Mouse (Mus musculus): ENCODE measurements around the gene Fbxo27. TPM values are rescaled to one million over a fixed set of nuclear protein-coding genes. Genes with fewer than 3 reads are reported as not detected.
"Not testable (repeated sequence)": the region's sequence is repeated elsewhere in the genome, so short reads cannot be mapped to it uniquely, and the experiment has no call there.

Fbxo27 gene
- total RNA-seq, 2 experiments from 2014 or later: not detected

DNA sequence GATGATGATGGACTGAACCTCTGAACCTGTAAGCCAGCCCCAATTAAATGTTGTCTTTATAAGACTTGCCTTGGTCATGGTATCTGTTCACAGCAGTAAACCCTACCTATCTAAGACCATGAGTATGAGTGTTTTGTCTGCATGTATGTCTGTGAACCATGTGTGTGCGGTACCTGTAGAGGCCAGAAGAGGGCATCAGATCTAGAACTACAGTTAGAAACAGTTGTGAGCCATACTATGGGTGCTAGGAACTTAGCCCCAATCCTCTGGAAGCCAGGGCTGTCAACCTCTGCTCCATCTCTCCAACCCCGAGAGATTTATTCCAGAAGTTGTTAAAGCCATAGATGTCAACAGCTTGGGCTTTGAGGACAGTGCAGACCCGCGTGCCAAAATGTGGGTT, 7.6 kb downstream of the Fbxo27 start:
- ATAC-seq (replicated peaks; ENCODE audit: low FRiP score, low TSS enrichment, poor library complexity, severe bottlenecking): no peak

DNA sequence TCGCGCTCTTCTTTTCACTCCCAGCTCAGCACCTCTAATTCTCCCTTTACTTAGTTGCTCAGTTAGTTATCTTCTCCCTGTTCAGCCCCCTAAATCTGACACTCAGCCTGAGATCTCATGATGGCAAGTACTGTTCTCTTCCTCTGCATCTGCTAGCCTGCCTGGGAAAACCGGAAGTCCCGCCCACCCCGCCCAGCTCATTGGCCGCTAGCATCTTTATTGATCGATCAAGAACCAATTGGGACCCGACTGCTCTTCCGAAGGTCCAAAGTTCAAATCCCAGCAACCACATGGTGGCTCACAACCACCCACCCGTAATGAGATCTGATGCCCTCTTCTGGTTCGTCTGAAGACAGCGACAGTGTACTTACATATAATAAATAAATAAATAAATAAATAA, 8.7 kb downstream of the Fbxo27 start:
- ATAC-seq (replicated peaks; ENCODE audit: low FRiP score, low TSS enrichment, poor library complexity, severe bottlenecking): not testable (repeated sequence)

DNA sequence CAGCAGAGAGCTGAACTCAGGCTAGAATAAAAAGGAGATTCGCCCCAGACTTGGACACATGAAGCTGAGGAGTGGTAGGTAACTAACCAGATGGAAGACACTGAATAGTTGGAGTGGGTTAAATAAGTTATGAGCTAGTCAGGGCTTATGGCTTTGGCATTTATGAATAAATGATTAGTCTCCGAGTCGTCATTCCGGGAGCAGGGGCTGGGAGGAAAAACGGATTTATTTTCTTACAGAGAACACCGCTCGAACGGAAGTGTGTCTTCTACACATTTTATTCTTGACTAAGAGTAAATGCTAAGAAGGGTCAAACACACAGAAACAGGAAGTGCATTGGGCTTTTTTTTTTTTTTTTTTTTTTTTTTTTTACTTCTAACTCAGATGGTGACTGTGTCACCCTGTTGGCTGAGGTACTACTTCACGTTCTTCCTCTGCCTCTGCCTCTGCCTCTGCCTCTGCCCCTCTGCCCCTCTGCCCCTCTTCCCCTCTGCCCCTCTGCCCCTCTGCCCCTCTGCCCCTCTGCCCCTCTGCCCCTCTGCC, 10.0 kb downstream of the Fbxo27 start:
- no peak for ATAC-seq (replicated peaks; ENCODE audit: low FRiP score, low TSS enrichment, poor library complexity, severe bottlenecking)

DNA sequence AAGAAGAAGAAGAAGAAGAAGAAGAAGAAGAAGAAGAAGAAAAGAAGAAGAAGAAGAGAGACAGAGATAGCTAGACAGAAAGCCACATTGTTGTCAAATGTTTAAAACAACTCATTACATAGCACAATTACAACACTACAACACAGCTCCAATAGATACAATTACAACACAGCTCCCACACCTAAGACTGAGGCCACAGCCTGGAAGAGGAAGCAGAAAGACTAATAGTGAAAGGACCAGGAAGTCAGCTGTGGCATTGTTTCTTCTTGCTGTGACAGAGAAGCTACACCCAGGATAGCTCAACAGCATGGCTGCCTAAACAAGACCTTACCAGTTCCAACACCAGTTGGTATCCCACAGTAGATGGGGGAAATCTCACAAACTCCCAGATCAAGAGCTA, 16.8 kb downstream of the Fbxo27 start:
- no peak for ATAC-seq (replicated peaks; ENCODE audit: low FRiP score, low TSS enrichment, poor library complexity, severe bottlenecking)

DNA sequence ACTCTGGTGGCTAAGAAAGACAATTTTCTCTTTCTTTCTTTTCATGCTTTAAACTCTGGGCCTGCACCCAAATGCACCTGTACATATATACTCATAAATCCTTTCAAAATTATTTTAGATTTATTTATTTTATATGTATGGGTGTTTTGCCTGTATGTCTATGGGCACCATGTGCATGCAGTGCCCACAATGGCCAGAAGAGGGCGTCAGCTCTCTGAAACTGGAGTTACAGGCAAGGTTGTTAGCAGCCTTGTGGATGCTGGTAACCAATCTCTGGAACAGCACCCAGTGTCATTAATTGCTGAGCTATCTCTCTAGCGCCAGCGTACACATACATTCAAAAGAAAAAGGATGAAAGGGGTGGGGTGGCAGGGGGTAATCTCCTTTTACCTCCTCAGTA, 18.3 kb downstream of the Fbxo27 start:
- ATAC-seq (replicated peaks; ENCODE audit: low FRiP score, low TSS enrichment, poor library complexity, severe bottlenecking): no peak

DNA sequence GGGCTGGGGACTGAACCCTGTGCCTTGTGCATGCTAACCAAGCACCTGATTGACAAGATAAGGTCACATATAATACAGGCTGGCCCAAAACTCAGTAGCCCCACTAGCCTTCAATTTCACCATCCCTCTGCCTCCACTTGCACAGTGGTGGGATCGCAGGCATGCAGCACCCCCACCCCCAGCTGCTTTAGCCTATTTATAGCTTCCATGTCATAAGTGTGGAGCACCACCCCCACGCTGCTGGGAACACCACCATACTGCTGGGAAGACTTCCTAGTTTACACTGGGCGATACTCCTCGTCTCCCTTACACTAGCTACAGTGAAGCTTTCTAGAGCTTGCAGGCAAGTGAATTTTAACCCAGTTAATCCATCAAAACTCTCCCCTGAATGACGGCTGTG, 22.0 kb downstream of the Fbxo27 start:
- no peak for ATAC-seq (replicated peaks; ENCODE audit: low FRiP score, low TSS enrichment, poor library complexity, severe bottlenecking)

DNA sequence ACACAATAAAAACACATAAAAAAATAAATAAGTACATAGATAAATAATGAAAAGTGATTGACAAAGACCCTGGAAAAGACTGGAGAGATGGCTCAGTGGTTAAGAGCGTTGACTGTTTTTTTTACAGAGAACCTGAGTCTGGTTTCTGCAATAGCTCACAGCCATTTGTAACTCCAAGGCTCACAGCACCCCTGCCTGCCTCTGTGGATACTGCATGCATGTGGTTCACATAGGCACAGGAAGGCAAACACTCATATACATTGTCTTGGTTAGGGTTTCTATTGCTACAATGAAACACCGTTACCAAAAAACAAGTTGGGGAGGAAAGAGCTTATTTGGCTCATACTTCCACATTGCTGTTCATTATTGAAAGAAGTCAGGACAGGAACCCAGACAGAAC, 22.9 kb downstream of the Fbxo27 start:
- 0 out of 2 replicates have a peak, but pooled peaks have one; percentile 53 for ATAC-seq (replicated peaks; ENCODE audit: low FRiP score, low TSS enrichment, poor library complexity, severe bottlenecking)

DNA sequence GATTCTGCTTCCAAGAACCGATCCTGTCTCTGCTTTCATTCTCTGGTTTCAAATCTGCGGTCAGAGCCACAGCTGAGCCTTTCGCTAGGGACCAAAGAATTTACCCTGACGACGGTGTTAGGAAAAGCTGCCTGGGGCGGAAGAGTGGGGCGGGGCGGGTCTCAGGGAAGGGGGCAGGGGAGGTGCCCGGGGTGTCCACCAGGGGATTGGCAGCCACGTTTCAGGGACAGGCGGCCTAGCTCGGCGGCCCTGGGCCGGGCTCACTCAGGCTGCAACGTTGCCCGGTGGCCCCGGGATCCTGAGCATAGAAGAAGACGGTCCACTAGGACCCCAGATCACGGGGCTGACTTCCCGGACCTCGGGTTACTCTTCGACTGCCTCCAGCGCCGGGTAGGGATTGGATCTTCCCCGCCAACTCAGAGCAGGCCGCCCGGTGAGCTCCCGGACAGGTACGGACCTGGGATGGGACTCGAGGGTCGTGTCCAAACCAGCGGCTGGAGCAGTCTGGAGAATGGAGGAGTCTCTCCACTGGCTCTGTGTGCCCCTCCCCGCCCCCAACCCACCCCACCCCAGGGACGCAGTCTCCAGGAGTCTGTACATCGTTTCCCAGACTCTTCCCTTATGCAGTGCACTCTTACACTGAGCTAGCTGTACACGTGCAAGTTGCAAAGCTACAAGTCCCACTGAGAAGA, 24.1 kb downstream of the Fbxo27 start, which contains the start of gene Fbxo17:
Fbxo17 (plus strand) TSS at position 215 of the 692 bp plus-strand sequence.
- peak; percentile 50 for ATAC-seq (replicated peaks; ENCODE audit: low FRiP score, low TSS enrichment, poor library complexity, severe bottlenecking)

DNA sequence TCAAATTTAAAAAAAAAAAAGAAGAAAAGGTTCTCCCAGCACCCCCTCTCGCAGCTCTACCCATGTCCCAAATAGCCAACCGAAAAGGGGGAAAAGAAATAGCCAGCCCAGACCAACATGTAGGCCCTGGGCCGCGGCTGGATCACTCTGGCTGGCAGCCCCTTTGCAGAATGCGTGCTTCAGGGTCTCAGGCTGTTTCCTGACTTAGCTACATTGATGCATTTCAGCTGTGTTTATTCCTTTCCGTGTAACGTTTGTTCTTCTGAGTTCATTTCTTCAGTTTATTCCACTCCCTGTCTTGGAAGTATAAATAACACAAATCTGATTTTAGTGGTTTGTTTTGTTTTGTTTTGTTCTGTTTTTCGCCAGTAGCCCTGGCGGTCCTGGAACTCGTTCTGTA, 25.1 kb downstream of the Fbxo27 start:
- no peak for ATAC-seq (replicated peaks; ENCODE audit: low FRiP score, low TSS enrichment, poor library complexity, severe bottlenecking)

DNA sequence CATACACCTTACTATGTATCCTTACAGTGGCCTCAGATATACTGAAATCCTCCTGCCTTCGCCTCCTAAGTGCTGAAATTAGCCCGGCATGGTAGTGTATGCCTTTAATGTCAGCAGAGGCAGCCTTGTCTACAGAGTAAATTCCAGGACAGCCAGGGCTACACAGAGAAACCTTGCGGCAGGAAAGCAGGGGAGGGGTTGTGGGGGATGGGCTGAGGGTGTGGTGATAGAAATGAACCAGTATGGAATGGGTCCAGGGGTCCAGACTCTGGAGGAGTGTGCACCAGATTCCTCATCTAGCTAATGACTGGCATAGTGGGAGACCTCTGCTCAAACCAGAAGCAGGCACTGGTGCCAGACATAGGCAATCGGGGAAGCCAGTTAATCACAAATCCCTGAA, 26.5 kb downstream of the Fbxo27 start:
- no peak for ATAC-seq (replicated peaks; ENCODE audit: low FRiP score, low TSS enrichment, poor library complexity, severe bottlenecking)

DNA sequence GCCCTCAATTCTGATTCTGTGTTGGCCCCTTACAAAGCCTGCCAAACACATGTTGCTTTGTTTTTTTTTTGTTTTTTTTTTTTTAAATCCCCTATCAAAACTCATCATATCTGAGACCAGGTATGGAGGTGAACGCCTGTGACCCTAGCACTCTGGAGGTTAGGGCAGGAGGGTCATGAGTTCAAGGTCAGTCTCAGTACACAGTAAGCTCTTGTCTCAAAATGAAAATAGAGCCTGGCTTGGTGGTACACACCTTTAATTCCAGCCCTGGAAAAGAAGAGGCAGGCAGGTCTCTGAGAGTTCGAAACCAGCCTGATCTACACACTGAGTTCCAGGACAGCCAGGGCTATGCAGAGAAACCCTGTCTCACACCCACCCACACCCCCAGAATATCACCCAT, 27.0 kb downstream of the Fbxo27 start:
- ATAC-seq (replicated peaks; ENCODE audit: low FRiP score, low TSS enrichment, poor library complexity, severe bottlenecking): no peak

DNA sequence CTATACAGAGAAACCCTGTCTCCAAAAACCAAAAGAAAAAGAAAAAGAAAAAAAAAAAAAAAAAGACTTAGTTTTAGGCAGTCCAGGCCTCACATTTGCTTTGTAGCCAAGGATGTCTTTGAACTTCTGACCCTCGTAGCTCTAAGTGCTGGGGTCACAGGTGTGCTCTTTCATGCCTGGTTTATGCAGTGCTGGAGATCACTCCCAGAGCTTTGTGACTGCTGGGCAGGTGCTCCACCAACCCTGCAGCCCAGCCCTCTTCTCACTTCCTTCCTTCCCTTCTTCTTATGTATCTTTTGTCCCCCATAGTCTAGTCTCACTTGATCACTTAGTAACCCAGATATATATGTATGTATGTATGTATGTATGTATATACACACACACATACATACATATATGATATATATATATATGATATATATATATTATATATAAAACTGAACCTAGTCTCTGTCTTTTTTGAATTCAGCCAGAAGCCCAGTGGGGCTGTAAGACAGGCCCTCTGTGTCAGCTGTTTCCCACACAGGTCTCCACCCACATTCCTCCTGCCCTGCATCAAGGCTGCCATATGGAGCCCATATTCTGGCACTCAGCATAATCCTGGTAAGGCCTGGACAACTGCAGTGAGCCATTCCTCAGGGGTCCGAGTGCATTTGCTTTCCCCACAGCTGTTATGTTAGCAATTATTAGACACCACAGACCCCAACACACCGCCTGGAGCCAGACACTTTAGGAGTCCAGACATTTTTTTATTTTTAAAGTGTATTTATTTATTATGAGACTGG, 28.3 kb downstream of the Fbxo27 start:
- no peak for ATAC-seq (replicated peaks; ENCODE audit: low FRiP score, low TSS enrichment, poor library complexity, severe bottlenecking)

DNA sequence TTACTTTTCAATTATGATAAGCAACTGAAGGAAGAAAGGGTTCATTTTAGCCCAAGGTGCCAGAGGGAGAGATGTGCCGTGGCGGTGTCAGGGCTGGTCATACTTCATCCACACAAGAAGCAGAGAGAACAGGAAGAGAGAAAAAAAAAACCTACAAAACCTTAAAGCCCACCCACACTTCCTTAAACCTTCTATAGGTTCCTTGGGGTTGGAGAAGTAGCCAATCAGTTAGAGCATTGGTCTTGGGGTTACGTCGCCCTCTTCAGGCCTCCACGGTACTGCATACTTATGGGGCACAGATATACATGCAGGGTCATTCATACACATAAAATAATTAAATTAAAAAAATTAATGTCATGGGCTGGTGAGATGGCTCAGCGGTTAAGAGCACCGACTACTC, 29.4 kb downstream of the Fbxo27 start:
- no peak for ATAC-seq (replicated peaks; ENCODE audit: low FRiP score, low TSS enrichment, poor library complexity, severe bottlenecking)

DNA sequence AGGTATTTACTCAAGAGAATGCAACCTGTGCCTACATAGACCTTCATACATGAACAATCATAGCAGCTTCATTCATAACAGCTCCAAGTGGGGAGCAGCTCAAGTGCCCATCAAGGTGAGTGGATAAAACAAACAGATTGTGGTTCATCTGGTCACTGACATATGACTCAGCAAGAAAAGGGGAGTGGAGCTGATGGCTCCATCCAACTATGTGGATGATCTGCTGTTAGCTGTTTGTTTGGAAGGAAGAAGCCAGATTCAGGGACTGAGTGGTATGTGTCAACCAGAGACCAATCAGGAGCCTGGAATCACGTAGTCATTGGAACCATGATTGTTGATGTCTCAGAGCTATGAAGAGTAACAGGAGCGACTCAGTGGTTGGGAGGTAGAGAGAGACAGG, 32.0 kb downstream of the Fbxo27 start:
- no peak for ATAC-seq (replicated peaks; ENCODE audit: low FRiP score, low TSS enrichment, poor library complexity, severe bottlenecking)

DNA sequence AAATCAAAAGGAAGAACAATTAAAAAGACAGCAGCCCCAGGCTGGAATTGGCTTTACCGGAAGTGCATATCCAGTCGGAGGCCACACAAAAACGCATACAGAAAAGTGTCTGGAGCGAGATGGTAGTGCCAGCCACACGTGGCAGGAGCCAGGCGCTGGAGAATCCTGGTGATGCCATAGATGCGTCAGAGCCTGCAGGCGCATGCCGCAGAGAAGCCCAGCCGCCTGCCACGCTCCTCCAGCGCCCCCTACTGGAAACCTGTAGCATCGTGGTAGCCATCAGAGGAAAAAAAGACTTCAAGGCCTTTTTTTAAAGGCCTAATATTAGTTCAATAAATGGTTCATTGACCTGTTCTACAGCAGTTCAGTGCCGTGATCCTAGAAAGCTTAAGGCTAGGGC, 34.0 kb downstream of the Fbxo27 start:
- peak; percentile 68; the same call in 1 of the 2 replicates for ATAC-seq (replicated peaks; ENCODE audit: low FRiP score, low TSS enrichment, poor library complexity, severe bottlenecking)

DNA sequence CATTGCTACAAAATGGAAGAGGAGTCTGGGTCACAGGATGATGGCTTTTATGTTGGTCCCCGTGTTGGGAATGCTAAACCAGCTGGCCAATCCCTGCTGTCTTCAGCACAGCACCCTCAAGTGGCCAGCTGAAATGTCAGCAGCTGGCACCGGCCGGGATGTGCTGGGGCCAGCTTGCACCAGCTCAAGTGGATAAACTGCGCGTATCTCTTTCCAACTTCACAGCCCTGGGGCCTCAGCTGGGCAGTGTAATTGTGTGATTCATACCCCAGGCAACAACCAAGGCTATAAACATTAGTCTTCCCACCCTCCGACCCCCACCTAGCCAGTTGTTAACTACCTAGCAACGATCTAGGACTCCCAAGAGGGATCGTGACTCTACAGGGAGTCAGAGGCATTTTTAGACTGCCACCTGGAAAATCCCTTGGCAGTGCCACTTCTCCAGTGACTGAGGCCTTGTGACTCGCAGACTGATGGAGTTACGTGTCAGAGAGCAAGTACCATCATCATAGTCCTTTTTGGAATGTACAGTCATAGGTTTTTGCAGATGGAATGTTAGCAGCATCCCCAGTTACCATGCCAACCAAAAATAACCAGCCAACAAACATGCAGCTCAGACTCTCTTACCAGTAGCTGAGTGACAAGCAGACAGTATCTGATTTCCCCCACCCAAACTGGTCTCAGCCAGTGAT, 35.1 kb downstream of the Fbxo27 start:
- ATAC-seq (replicated peaks; ENCODE audit: low FRiP score, low TSS enrichment, poor library complexity, severe bottlenecking): no peak

DNA sequence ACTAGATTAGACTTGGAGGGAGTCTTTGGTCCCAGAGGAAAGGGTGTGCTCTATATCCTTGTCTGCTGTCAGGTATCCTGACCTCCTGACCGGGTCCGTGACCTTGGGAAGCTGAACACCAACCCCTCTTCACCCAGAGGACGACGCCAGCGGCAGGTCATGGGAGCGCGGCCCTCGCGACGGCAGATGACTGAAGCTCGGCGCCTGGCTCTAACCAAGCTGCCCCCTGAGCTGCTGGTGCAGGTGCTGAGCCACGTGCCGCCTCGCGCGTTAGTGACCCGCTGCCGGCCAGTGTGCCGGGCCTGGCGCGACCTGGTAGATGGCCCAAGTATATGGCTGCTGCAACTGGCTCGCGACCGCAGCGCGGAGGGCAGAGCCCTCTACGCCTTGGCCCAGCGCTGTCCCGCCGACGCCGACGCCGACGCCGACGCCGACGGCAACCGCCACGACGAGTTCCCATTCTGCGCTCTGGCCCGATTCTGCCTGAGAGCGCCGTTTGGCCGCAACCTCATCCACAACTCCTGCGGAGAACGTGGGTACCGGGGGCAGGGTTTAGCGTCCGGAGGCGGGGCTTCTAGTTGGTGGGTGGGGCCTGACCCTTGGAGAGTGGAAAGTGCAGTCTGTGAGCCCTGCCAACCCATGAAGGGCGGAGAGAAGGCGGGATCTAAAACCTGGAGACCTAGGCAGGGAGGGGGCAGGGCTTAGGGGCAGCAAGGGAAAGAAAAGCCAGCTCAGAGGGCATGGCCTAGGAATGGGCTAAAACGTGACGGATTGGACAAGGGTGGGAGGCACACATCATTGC, 39.9 kb downstream of the Fbxo27 start:
- ATAC-seq (replicated peaks; ENCODE audit: low FRiP score, low TSS enrichment, poor library complexity, severe bottlenecking): peak; percentile 97

DNA sequence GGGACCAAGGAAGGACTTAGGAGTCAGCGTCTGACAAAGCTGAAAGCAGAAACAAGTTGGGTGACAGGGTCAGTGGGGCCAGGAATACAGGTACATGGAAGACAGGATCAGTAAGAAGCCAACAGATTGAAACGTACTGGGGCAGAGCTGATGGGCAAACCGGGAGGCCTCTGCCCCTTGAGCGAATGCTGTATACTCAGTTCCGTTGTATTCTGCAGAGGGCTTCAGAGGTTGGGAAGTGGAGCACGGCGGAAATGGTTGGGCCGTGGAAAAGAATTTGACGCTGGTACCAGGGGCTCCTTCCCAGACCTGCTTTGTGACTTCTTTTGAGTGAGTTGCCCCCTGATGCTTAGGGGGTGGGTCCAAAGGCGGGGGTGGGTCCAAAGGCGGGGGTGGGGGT, 40.6 kb downstream of the Fbxo27 start:
- ATAC-seq (replicated peaks; ENCODE audit: low FRiP score, low TSS enrichment, poor library complexity, severe bottlenecking): no peak

DNA sequence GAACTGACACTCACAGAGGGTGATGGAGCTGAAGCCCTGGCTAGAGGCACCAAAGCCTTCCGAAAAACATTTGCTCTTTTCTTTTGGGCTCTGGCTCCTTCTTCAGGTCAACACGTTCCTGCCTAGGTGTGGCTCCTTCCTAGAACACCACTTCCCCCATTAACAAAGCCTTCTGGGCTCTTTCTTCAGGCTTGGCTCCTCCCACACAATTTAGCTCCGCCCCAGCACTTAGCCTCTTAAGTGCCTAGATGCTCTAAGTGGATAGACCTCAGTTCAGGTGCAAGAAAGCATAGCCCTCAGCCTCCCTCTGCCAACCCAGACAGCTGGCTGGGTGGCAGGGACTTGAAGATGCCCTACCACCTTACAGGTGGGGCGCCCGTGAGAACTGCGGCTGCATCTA, 43.1 kb downstream of the Fbxo27 start:
- ATAC-seq (replicated peaks; ENCODE audit: low FRiP score, low TSS enrichment, poor library complexity, severe bottlenecking): no peak
